ENCODE assay signal across 10 mouse cellular contexts in the genomic region with DNA sequence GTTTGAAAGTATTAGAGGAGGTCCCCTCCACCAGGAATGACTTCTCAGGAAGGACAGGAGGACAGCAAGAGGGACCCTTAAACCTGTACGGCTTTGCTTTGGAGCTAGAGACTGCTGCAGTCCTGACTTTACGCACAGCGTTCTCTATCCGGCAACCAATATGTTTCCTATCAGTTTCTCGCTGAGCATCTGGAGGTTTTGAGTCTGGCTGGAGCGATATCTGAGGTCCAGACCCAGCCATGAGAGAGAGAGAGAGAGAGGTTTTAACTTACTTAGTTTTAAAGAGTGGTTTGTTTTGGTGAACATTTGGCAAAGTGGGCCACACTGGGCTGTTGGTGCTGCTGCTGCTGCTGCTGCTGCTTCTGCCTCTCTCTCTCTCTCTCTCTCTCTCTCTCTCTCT. TPM values are rescaled to one million over a fixed set of nuclear protein-coding genes. Genes with fewer than 3 reads are reported as not detected.
DNase-seq lines count a peak whose midpoint lies in the region; ATAC-seq and TF ChIP-seq lines count a peak whose summit lies in the region.
"Had no signal": no experiment of that assay in that cellular context is flagged by ENCODE, and none has a peak within 500 bp of the region (broad histone marks: within the 10 kb centered on the region; RNA-seq: fewer than 3 reads in every experiment).

No protein-coding gene starts in this region.

- no peak overlapping the region for H3K27ac ChIP-seq in hindbrain, embryonic 11.5 days (ENCODE audit: low read depth, low read length)
- no peak overlapping the region for H3K27ac ChIP-seq in hindbrain, postnatal 0 days
- no peak overlapping the region for H3K27ac ChIP-seq in forebrain, postnatal 0 days (ENCODE audit: low read depth, low read length)
- peak overlapping the region; percentile 84 for H3K27ac ChIP-seq in midbrain, embryonic 16.5 days (ENCODE audit: low read length)

- no peak for ATAC-seq in hindbrain, embryonic 11.5 days (ENCODE audit: low FRiP score)
- no peak for ATAC-seq in hindbrain, postnatal 0 days
- no peak for ATAC-seq in forebrain, postnatal 0 days
- no peak for ATAC-seq in midbrain, embryonic 16.5 days

- H3K9ac ChIP-seq in hindbrain, embryonic 11.5 days (ENCODE audit: low read depth, low read length), result no peak overlapping the region
- no peak overlapping the region for H3K9ac ChIP-seq in hindbrain, postnatal 0 days (replicated peaks; ENCODE audit: low read length)
- no peak overlapping the region for H3K9ac ChIP-seq in forebrain, postnatal 0 days
- peak overlapping the region; percentile 62 for H3K9ac ChIP-seq in midbrain, embryonic 16.5 days (ENCODE audit: low read depth, low read length)

- H3K36me3 ChIP-seq in hindbrain, embryonic 11.5 days (ENCODE audit: control insufficient read depth, insufficient read depth, low read length), result no peaks in the 10 kb centered on the region
- no peaks in the 10 kb centered on the region for H3K36me3 ChIP-seq in hindbrain, postnatal 0 days (ENCODE audit: insufficient read depth, low read length)
- no peaks in the 10 kb centered on the region for H3K36me3 ChIP-seq in forebrain, postnatal 0 days (ENCODE audit: insufficient read depth)
- no peaks in the 10 kb centered on the region for H3K36me3 ChIP-seq in midbrain, embryonic 16.5 days (ENCODE audit: control insufficient read depth, insufficient read depth, low read length)

- no peak overlapping the region for H3K4me3 ChIP-seq in hindbrain, embryonic 11.5 days (ENCODE audit: low read depth, low read length)
- no peak overlapping the region for H3K4me3 ChIP-seq in hindbrain, postnatal 0 days (ENCODE audit: low read length)
- no peak overlapping the region for H3K4me3 ChIP-seq in forebrain, postnatal 0 days (ENCODE audit: low read depth, low read length)
- peak overlapping the region; percentile 29 for H3K4me3 ChIP-seq in midbrain, embryonic 16.5 days (ENCODE audit: low read depth, low read length)

- WGBS in hindbrain, embryonic 11.5 days, result 32% methylated on average over 6 of the region's 6 CpGs
- WGBS in hindbrain, postnatal 0 days, result 35% methylated on average over 6 of the region's 6 CpGs
- 17% methylated on average over 6 of the region's 6 CpGs for WGBS in forebrain, postnatal 0 days
- 22% methylated on average over 6 of the region's 6 CpGs for WGBS in midbrain, embryonic 16.5 days

- DNase-seq in hindbrain, embryonic 11.5 days (ENCODE audit: low spot score), result peak; percentile 25
- DNase-seq in hindbrain, postnatal 0 days (ENCODE audit: low spot score), result no peak
- DNase-seq in embryo, embryonic 11 days, result peak; percentile 61
- peak; percentile 14 for DNase-seq in forebrain, postnatal 0 days
- DNase-seq in adrenal gland, postnatal 4 days (ENCODE audit: low spot score in 2 of 2), result no peak
- no peak for DNase-seq in lung, postnatal 4 days
- no peak for DNase-seq in cerebellum, postnatal 4 days (ENCODE audit: low spot score in 2 of 2)
- DNase-seq: kidney, adult 9 months; thymus, adult 18-20 months had no signal

- TF ChIP-seq CTCF in hindbrain, postnatal 0 days (IDR thresholded peaks at IDR 0.05; ENCODE audit: low read depth), result no peak
- TF ChIP-seq CTCF in forebrain, postnatal 0 days (IDR thresholded peaks at IDR 0.05; ENCODE audit: low read depth), result no peak

- H3K4me1 ChIP-seq in hindbrain, embryonic 11.5 days (replicated peaks; ENCODE audit: control insufficient read depth, insufficient read depth, low read length), result peaks cover 24% of the 10 kb centered on the region
- peaks cover 12% of the 10 kb centered on the region; the same call in 1 of the 2 replicates for H3K4me1 ChIP-seq in hindbrain, postnatal 0 days (ENCODE audit: insufficient read depth, low read length)
- H3K4me1 ChIP-seq in forebrain, postnatal 0 days (ENCODE audit: insufficient read depth), result peaks cover 14% of the 10 kb centered on the region; the same call in 1 of the 2 replicates
- peaks cover 43% of the 10 kb centered on the region for H3K4me1 ChIP-seq in midbrain, embryonic 16.5 days (ENCODE audit: control insufficient read depth, insufficient read depth, low read length)

- H3K4me2 ChIP-seq in hindbrain, embryonic 11.5 days (replicated peaks; ENCODE audit: low read depth, low read length), result no peak overlapping the region
- H3K4me2 ChIP-seq in hindbrain, postnatal 0 days (ENCODE audit: low read depth, low read length), result no peak overlapping the region
- H3K4me2 ChIP-seq in forebrain, postnatal 0 days (ENCODE audit: low read depth), result no peak overlapping the region
- H3K4me2 ChIP-seq in midbrain, embryonic 16.5 days (ENCODE audit: low read length), result peak overlapping the region; percentile 59

- no peaks in the 10 kb centered on the region for H3K27me3 ChIP-seq in hindbrain, embryonic 11.5 days (ENCODE audit: control insufficient read depth, insufficient read depth, low read length)
- no peaks in the 10 kb centered on the region for H3K27me3 ChIP-seq in hindbrain, postnatal 0 days (ENCODE audit: insufficient read depth, low read length)
- peaks cover 21% of the 10 kb centered on the region; the same call in 1 of the 2 replicates for H3K27me3 ChIP-seq in forebrain, postnatal 0 days (ENCODE audit: insufficient read depth, low read length)
- H3K27me3 ChIP-seq in midbrain, embryonic 16.5 days (ENCODE audit: control insufficient read depth, insufficient read depth, low read depth, low read length), result no peaks in the 10 kb centered on the region

- no peaks in the 10 kb centered on the region for H3K9me3 ChIP-seq in hindbrain, embryonic 11.5 days (ENCODE audit: control insufficient read depth, low read length)
- H3K9me3 ChIP-seq in hindbrain, postnatal 0 days (ENCODE audit: low read length), result no peaks in the 10 kb centered on the region
- no peaks in the 10 kb centered on the region for H3K9me3 ChIP-seq in forebrain, postnatal 0 days (ENCODE audit: low read length)
- no peaks in the 10 kb centered on the region for H3K9me3 ChIP-seq in midbrain, embryonic 16.5 days (replicated peaks; ENCODE audit: control insufficient read depth, low read length, poor library complexity, severe bottlenecking)

RNA-seq across cellular contexts. Expression of gene Tcf7l2, which starts 7.2 kb away (rescaled TPM):
- 57.9 and 76.9 TPM in 2 replicates for polyA plus RNA-seq in hindbrain, embryonic 11.5 days (2014; fragmentation: Nextera tagmentation; extraction: Ambion mirVana)
- total RNA-seq in hindbrain, postnatal 0 days (2014; rRNA removed), result 3.9 and 4.0 TPM in 2 replicates
- polyA plus RNA-seq in hindbrain, postnatal 0 days (2015; fragmentation: Nextera tagmentation; extraction: Ambion mirVana), result 37.3 and 71.6 TPM in 2 replicates
- total RNA-seq in forebrain, postnatal 0 days (2014; rRNA removed), result 10.8 and 17.7 TPM in 2 replicates
- 113 and 282 TPM in 2 replicates for polyA plus RNA-seq in forebrain, postnatal 0 days (2015; fragmentation: Nextera tagmentation; extraction: Ambion mirVana)
- polyA plus RNA-seq in midbrain, embryonic 16.5 days (2015; fragmentation: Nextera tagmentation; extraction: Ambion mirVana), result 824 and 1,080 TPM in 2 replicates
- 10 to 100 TPM; 42.6 to 42.7 TPM for total RNA-seq in adrenal gland, postnatal 4 days (2021)

Comparison
In these comparisons a context has a peak if more than half of its experiments do, and no peak if none do; other contexts are left out.
1. DNase-seq: peak in hindbrain, embryonic 11.5 days (single experiment), embryo, embryonic 11 days (single experiment) and forebrain, postnatal 0 days (single experiment); none in hindbrain, postnatal 0 days (single experiment), adrenal gland, postnatal 4 days (0 of 2), lung, postnatal 4 days (0 of 2) and cerebellum, postnatal 4 days (0 of 2).